Mouse (Mus musculus): Measurements from ENCODE around the gene Trio. TPM values are rescaled to one million over a fixed set of nuclear protein-coding genes. Genes with fewer than 3 reads are reported as not detected.
A peak's percentile ranks its signal among the peaks of the same experiment; 100 is the strongest.

Gene Trio
- polyA plus RNA-seq, 1 experiment = 56.3 TPM

DNA sequence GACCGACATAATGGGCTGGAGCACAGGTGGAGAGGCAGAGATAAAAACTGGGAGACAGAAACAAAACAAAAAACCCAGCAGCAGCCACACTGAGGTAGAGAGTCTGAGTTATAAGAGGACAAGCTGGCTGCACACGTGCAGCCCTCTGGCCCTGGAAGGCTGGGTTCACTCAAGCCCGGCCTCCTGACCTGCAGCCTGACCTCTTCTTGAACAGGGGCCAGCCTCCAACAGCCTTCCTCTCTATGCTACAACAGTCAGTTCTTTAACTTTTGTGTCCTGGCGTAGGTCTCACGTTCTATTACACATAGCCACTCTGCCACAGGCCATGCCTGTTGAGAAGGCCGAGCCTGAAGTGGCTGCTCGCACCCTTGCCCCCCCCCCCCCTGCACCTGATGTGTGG lies 147.8 kb downstream of the Trio start:
- H3K36me3 ChIP-seq (ENCODE audit: control insufficient read depth, insufficient read depth) = peaks cover 73% of the 10 kb centered on the region
- H3K79me2 ChIP-seq (ENCODE audit: control insufficient read depth, insufficient read depth) = no peaks in the 10 kb centered on the region
- no peaks in the 10 kb centered on the region for H3K27me3 ChIP-seq (ENCODE audit: control insufficient read depth, insufficient read depth, insufficient read length)
- H3K4me3 ChIP-seq = no peak overlapping the region
- TF ChIP-seq MYOG (IDR thresholded peaks at IDR 0.05; ENCODE audit: control insufficient read depth in 1 of 3, insufficient read depth in 1 of 3, insufficient read length in 2 of 3, low read depth in 2 of 3) = no peak
- no peak for TF ChIP-seq E2F4 (IDR thresholded peaks at IDR 0.05; ENCODE audit: insufficient read depth)
- no peak for TF ChIP-seq POLR2AphosphoS2 (IDR thresholded peaks at IDR 0.05; ENCODE audit: insufficient read length, low read depth)
- no peak for TF ChIP-seq TCF3 (IDR thresholded peaks at IDR 0.05; ENCODE audit: insufficient read length, low read depth)
- no peak for TF ChIP-seq POLR2A (IDR thresholded peaks at IDR 0.05; ENCODE audit: insufficient read length, low read depth)
- TF ChIP-seq USF1 (IDR thresholded peaks at IDR 0.05; ENCODE audit: low read depth) = no peak
- TF ChIP-seq REST (IDR thresholded peaks at IDR 0.05; ENCODE audit: insufficient read depth, insufficient read length) = no peak
- TF ChIP-seq CEBPB (IDR thresholded peaks at IDR 0.05; ENCODE audit: insufficient read depth, poor library complexity, severe bottlenecking) = no peak
- TF ChIP-seq SRF (IDR thresholded peaks at IDR 0.05; ENCODE audit: control insufficient read depth, insufficient read length, low read depth) = no peak
- TF ChIP-seq MYOD1 (IDR thresholded peaks at IDR 0.05; ENCODE audit: control insufficient read depth in 1 of 3, insufficient read length in 2 of 3, low read depth in 2 of 3) = no peak
- no peak for TF ChIP-seq TCF12 (IDR thresholded peaks at IDR 0.05; ENCODE audit: insufficient read depth, poor library complexity, severe bottlenecking)
- no peak for TF ChIP-seq MAX (IDR thresholded peaks at IDR 0.05; ENCODE audit: low read depth)
- H3K4me2 ChIP-seq (ENCODE audit: low read depth) = no peak overlapping the region
- no peak overlapping the region for H3ac ChIP-seq (ENCODE audit: control insufficient read depth, insufficient read length)

DNA sequence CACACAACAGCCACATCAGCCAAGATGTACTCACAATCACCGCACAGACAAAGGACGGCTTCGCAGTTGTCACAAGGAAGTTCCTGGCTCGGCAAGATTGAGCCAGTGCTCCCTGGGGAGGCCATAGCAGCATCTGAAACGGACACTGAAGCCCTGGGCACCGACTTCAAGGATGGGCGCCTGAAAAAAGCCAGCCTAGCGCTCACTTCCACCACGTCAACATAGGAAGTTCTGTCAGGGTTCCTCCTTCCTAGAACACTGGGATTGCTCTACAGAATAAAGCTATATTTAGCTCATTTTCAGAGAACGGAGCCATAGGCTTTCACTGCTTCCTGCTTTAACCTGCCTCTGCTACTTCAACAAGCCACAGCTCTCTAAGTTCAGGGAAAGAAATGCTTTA lies 149.3 kb downstream of the Trio start:
- Histone ChIP-seq H3K79me2 (ENCODE audit: control insufficient read depth, insufficient read depth) (no peaks in the 10 kb centered on the region), H3ac (ENCODE audit: control insufficient read depth, insufficient read length) (no peak overlapping the region), H3K36me3 (ENCODE audit: control insufficient read depth, insufficient read depth) (peaks cover 62% of the 10 kb centered on the region), H3K27me3 (ENCODE audit: control insufficient read depth, insufficient read depth, insufficient read length) (no peaks in the 10 kb centered on the region), H3K4me3 (no peak overlapping the region), H3K4me2 (ENCODE audit: low read depth) (no peak overlapping the region)
- TF ChIP-seq USF1 (IDR thresholded peaks at IDR 0.05; ENCODE audit: low read depth) = no peak
- TF ChIP-seq POLR2AphosphoS2 (IDR thresholded peaks at IDR 0.05; ENCODE audit: insufficient read length, low read depth) = no peak
- TF ChIP-seq MYOG (IDR thresholded peaks at IDR 0.05; ENCODE audit: control insufficient read depth in 1 of 3, insufficient read depth in 1 of 3, insufficient read length in 2 of 3, low read depth in 2 of 3) = no peak
- no peak for TF ChIP-seq CEBPB (IDR thresholded peaks at IDR 0.05; ENCODE audit: insufficient read depth, poor library complexity, severe bottlenecking)
- TF ChIP-seq SRF (IDR thresholded peaks at IDR 0.05; ENCODE audit: control insufficient read depth, insufficient read length, low read depth) = no peak
- no peak for TF ChIP-seq TCF3 (IDR thresholded peaks at IDR 0.05; ENCODE audit: insufficient read length, low read depth)
- TF ChIP-seq E2F4 (IDR thresholded peaks at IDR 0.05; ENCODE audit: insufficient read depth) = no peak
- no peak for TF ChIP-seq REST (IDR thresholded peaks at IDR 0.05; ENCODE audit: insufficient read depth, insufficient read length)

DNA sequence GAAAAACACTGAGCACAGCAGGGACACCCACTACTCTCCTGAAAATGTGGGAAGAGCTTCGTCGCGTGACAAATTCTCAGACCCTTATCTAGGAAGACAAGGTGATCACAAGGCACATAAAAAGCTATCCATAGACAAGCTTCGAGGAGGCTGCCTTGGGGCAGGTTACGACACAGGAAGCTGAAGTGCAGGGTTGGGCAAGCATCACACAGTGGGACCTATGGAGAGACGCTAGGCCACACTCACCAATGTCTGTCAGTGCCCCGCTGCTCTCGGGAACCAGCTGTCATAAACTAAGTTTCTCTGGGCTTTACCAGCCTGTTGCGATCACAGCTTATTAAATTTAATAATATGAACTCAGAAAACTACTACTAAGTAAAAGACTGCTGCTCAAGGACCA lies 149.9 kb downstream of the Trio start:
- Histone ChIP-seq H3K79me2 (ENCODE audit: control insufficient read depth, insufficient read depth) (no peaks in the 10 kb centered on the region), H3ac (ENCODE audit: control insufficient read depth, insufficient read length) (no peak overlapping the region), H3K4me2 (ENCODE audit: low read depth) (no peak overlapping the region), H3K36me3 (ENCODE audit: control insufficient read depth, insufficient read depth) (peaks cover 65% of the 10 kb centered on the region), H3K27me3 (ENCODE audit: control insufficient read depth, insufficient read depth, insufficient read length) (no peaks in the 10 kb centered on the region), H3K4me3 (no peak overlapping the region)
- TF ChIP-seq TCF12 (IDR thresholded peaks at IDR 0.05; ENCODE audit: insufficient read depth, poor library complexity, severe bottlenecking) (no peak), POLR2AphosphoS2 (IDR thresholded peaks at IDR 0.05; ENCODE audit: insufficient read length, low read depth) (peak; percentile 33), MAX (IDR thresholded peaks at IDR 0.05; ENCODE audit: low read depth) (no peak), MYOD1 (IDR thresholded peaks at IDR 0.05; ENCODE audit: control insufficient read depth in 1 of 3, insufficient read length in 2 of 3, low read depth in 2 of 3) (no peak)

DNA sequence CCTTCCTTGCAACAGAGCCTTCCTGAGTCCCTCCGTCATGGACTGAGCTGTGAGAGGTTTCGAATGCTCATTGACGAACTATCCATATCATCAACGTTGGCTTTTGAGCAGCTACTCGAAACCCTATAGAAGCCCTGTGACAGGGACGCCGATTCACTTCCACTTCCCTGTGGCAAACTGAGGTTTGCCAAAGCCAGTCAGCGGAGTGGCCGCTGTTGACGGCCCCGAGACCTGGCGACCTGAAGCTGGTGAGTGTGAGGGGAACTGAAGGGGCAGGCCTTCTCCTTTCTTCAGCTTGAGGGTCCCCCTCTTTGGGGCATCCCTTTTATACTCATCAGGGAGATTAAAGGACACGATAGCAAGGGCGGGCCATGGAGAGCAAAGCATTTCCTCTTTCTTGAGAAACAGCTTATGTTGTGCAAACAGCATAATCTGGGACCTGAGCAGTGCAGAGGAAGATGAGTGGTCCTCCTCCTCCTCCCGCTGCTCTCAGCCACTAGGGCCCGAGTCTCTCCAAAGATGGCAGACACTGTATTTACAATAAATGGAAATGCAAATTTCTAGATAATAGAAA lies 151.8 kb downstream of the Trio start:
- no peak for TF ChIP-seq MAX (IDR thresholded peaks at IDR 0.05; ENCODE audit: low read depth)
- no peak for TF ChIP-seq TCF3 (IDR thresholded peaks at IDR 0.05; ENCODE audit: insufficient read length, low read depth)
- no peak for TF ChIP-seq E2F4 (IDR thresholded peaks at IDR 0.05; ENCODE audit: insufficient read depth)
- no peak for TF ChIP-seq POLR2AphosphoS2 (IDR thresholded peaks at IDR 0.05; ENCODE audit: insufficient read length, low read depth)
- no peak for TF ChIP-seq TCF12 (IDR thresholded peaks at IDR 0.05; ENCODE audit: insufficient read depth, poor library complexity, severe bottlenecking)
- TF ChIP-seq USF1 (IDR thresholded peaks at IDR 0.05; ENCODE audit: low read depth) = no peak
- no peak for TF ChIP-seq SRF (IDR thresholded peaks at IDR 0.05; ENCODE audit: control insufficient read depth, insufficient read length, low read depth)
- no peak for TF ChIP-seq MYOG (IDR thresholded peaks at IDR 0.05; ENCODE audit: control insufficient read depth in 1 of 3, insufficient read depth in 1 of 3, insufficient read length in 2 of 3, low read depth in 2 of 3)
- TF ChIP-seq MYOD1 (IDR thresholded peaks at IDR 0.05; ENCODE audit: control insufficient read depth in 1 of 3, insufficient read length in 2 of 3, low read depth in 2 of 3) = no peak
- TF ChIP-seq CEBPB (IDR thresholded peaks at IDR 0.05; ENCODE audit: insufficient read depth, poor library complexity, severe bottlenecking) = no peak
- TF ChIP-seq REST (IDR thresholded peaks at IDR 0.05; ENCODE audit: insufficient read depth, insufficient read length) = no peak
- no peak for TF ChIP-seq POLR2A (IDR thresholded peaks at IDR 0.05; ENCODE audit: insufficient read length, low read depth)
- Histone ChIP-seq H3K4me3 (no peak overlapping the region), H3K27me3 (ENCODE audit: control insufficient read depth, insufficient read depth, insufficient read length) (no peaks in the 10 kb centered on the region)

DNA sequence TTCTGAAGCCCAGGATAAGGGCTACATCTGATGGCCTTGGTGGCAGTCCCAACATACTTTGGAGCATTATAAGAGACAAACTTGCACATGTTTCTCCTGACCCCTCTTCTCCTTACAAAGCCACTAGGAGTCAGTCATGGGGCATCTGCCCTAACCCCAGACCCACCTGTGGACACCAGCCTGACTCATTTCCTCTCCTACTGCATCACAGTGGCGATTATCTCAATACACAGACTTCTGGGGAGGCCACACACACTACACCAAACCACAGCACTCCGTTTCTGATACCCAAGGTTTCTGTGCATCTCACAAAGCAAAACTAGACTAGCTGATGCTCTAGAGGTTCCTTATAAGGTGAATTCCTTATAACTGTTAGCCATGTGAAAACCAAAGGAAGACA lies 153.4 kb downstream of the Trio start:
- no peaks in the 10 kb centered on the region for H3K27me3 ChIP-seq (ENCODE audit: control insufficient read depth, insufficient read depth, insufficient read length)
- H3ac ChIP-seq (ENCODE audit: control insufficient read depth, insufficient read length) = no peak overlapping the region
- TF ChIP-seq TCF12 (IDR thresholded peaks at IDR 0.05; ENCODE audit: insufficient read depth, poor library complexity, severe bottlenecking) = no peak
- TF ChIP-seq MYOD1 (IDR thresholded peaks at IDR 0.05; ENCODE audit: control insufficient read depth in 1 of 3, insufficient read length in 2 of 3, low read depth in 2 of 3) = no peak
- no peak for TF ChIP-seq USF1 (IDR thresholded peaks at IDR 0.05; ENCODE audit: low read depth)
- TF ChIP-seq REST (IDR thresholded peaks at IDR 0.05; ENCODE audit: insufficient read depth, insufficient read length) = no peak
- no peak overlapping the region for H3K4me2 ChIP-seq (ENCODE audit: low read depth)
- H3K36me3 ChIP-seq (ENCODE audit: control insufficient read depth, insufficient read depth) = peaks cover 65% of the 10 kb centered on the region
- no peaks in the 10 kb centered on the region for H3K79me2 ChIP-seq (ENCODE audit: control insufficient read depth, insufficient read depth)
- no peak overlapping the region for H3K4me3 ChIP-seq

More for the DNA sequence above, 151.8 kb downstream of the Trio start:
- H3K36me3 ChIP-seq (ENCODE audit: control insufficient read depth, insufficient read depth) = peaks cover 69% of the 10 kb centered on the region
- H3K4me2 ChIP-seq (ENCODE audit: low read depth) = no peak overlapping the region
- no peak overlapping the region for H3ac ChIP-seq (ENCODE audit: control insufficient read depth, insufficient read length)
- H3K79me2 ChIP-seq (ENCODE audit: control insufficient read depth, insufficient read depth) = no peaks in the 10 kb centered on the region

All from myocyte (in vitro differentiated cells).